Mouse (Mus musculus) gastrocnemius, postnatal 14 days (tissue): ENCODE measurements around the gene Hoxb9. TPM values are rescaled to one million over a fixed set of nuclear protein-coding genes. Genes with fewer than 3 reads are reported as not detected.

Experiments
- DNase-seq: peaks from one replicate; pipeline ENCODE4 v3.0.0; 2021; ENCODE audit warnings: mixed read lengths
- intact Hi-C: fragments of 180-260 bp; cut with DNase I; formaldehyde crosslinking; loops from one replicate; pipeline ENCODE4 v1.15.1; 2025; ENCODE audit warnings: low total_unique reads
- total RNA-seq, 2 experiments: library from RNA; stranded (reverse); gene quantifications; 2 replicates each; pipeline ENCODE4 v1.2.3; 2021

Gene Hoxb9
- total RNA-seq, 2 experiments from 2014 or later, result 0.49 to 0.59 TPM

- DNase-seq, result no peak
- intact Hi-C loops, result loop anchor here (5.0 kb wide), 1 partner anchor 580 kb away; no protein-coding TSS in a partner anchor
Measured at GRCm38 (mm10) chr11:96281855-96282570, 10.8 kb downstream of the Hoxb9 start, which contains the start of gene Hoxb8. Gene Hoxb8 (plus strand): TSS chr11:96281905.

- intact Hi-C loops, result loop anchor here (5.0 kb wide), 1 partner anchor 579 kb away; no protein-coding TSS in a partner anchor
- no peak for DNase-seq
Measured at GRCm38 (mm10) chr11:96282795-96283430, 11.7 kb downstream of the Hoxb9 start.

- no peak for DNase-seq
- intact Hi-C loops, result loop anchor here (5.0 kb wide), 1 partner anchor 578 kb away; no protein-coding TSS in a partner anchor
Measured at GRCm38 (mm10) chr11:96284041-96284749, 12.9 kb downstream of the Hoxb9 start.

- DNase-seq, result no peak
- intact Hi-C loops, result loop anchor here (5.0 kb wide), 1 partner anchor 577 kb away; no protein-coding TSS in a partner anchor
Measured at GRCm38 (mm10) chr11:96284774-96285734, 13.8 kb downstream of the Hoxb9 start.

- DNase-seq, result no peak
- intact Hi-C loops, result no loop called here
Measured at GRCm38 (mm10) chr11:96285771-96286738, 14.8 kb downstream of the Hoxb9 start, which contains the start of gene Hoxb7. Gene Hoxb7 (plus strand): TSS chr11:96286623.

DNA sequence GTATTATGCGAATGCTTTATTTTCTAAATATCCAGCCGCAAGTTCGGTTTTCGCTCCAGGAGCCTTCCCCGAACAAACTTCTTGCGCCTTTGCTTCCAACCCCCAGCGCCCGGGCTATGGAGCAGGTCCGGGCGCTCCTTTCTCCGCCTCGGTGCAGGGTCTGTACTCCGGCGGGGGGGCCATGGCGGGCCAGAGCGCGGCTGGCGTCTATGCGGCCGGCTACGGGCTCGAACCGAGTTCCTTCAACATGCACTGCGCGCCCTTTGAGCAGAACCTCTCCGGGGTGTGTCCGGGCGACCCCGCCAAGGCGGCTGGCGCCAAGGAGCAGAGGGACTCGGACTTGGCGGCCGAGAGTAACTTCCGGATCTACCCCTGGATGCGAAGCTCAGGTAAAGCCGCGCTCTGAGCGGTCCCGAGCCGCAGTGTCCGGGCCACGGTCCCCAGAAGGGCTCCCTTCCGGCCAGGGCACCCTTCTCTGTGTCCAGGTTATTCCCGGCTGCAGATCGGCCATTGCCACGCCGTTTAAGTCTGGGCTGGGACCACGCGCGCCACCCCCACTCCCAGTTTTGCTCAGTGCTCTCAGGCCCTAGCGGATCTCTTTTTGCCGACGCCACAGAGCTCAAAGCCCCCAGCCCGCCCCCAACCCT, 15.6 kb downstream of the Hoxb9 start:
- DNase-seq, result no peak
- intact Hi-C loops, result no loop called here

DNA sequence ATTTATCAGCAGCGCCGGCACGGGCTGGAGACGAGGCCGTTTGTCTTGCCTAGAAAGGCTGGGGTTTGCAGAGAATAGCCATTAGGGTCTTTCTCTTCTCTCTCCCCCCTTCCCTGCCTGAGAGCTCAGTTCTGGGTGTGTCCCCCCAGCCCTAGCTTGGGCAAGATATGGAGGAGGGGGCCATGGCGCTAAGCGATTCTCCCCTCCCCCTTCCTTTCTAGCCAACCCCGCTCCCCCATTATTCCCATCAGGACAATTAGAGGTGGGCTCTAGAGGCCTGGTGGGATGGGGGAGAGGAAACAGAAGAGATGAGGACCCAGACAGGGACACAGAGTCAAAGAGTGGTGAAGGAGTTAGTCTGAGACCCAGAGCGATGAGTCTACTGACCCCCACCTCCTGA, 16.2 kb downstream of the Hoxb9 start:
- no peak for DNase-seq
- intact Hi-C loops, result no loop called here

DNA sequence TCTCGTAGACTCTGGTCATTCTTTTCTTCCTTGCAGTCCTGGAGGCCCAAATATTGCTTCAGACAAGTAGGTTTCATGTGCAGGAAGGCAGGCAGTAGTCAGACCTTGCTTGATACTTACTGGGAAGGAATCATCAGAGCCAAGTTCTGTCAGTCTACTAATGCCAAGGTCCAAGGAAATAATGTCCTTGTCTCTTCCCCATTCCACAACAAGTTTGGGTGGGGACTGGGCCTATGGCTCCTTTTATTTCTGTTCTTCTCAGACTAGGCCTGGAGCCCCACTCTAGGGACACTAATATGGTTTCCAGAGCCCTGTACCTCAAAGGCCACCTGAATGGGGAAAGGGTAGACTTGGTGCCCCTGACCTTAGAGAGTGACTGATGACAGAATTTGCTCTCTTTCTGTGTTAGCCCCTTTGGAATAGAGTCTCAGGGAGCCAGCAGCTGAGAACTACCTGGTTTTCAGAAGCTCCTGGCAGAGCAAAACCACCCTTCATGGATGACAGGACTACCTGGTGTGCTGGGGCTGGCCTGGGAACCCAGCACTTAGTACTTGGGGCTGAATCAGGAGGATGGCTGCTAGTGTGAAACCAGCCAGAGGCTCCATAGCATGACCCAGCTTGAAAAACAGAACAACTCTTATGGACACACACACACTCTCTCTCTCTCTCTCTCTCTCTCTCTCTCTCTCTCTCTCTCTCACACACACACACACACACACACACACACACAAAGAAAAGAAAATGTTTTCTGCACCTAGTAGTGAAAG, 17.4 kb downstream of the Hoxb9 start:
- DNase-seq, result no peak
- intact Hi-C loops, result no loop called here

DNA sequence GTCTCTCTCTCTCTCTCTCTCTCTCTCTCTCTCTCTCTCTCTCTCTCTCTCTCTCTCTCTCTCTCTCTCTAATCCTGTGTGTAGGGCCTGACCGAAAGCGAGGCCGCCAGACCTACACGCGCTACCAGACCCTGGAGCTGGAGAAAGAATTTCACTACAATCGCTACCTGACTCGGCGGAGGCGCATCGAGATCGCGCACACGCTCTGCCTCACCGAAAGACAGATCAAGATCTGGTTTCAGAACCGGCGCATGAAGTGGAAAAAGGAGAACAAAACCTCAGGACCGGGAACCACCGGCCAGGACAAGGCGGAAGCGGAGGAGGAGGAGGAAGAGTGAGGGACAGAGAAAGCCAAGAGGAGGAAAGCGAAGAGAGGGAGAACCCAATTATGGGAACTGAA, 18.0 kb downstream of the Hoxb9 start:
- no peak for DNase-seq
- intact Hi-C loops, result no loop called here

DNA sequence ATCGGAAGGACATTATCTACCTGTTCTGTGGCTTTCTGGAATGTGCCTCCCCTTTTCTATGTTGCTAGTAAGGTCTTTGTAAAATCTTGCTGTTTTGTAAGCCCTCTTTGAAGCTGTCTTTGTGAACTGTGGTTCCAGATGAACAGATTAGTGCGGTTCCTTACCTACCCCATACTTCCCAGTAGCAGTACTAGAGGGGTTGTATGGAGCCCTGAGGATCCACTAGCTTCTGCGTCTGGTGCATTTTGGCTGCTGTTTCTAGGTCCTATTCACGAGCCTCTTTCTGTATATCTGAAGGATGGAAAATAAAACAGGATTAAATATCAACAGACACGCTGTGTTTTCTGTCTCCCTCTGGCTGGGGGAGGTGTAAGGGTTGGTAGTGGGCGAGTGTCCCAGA, 18.6 kb downstream of the Hoxb9 start:
- intact Hi-C loops, result no loop called here
- no peak for DNase-seq

DNA sequence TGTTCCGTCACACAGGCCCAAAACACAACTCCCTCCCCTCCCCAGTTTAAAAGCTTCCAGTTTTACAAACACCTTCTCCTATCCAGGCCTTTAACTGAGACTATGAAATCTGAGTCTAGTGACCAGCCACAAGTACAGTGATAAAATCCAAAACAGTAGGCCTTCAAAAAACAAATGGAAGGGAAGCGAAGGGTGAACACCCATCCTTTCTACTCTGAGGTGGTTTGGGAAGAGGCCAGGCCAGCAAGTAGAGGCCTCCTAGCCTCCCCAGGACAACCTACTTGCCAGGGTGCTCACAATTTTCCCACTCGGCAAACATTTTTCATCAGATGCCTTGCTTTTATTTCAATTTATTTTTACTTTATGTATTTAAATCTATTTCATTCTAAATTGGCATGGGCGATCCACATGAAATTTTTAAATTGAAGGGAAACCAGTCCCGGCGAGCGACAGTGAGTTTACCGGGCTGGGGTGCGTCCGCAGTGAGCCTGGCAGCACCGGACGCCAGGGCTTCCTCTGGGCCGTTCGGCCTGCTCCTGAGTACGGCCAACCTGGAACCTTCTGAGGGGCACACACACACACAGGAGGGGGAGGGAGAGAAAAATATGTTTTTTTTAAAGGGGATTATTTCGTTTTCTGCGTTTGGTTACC, 19.6 kb downstream of the Hoxb9 start:
- intact Hi-C loops, result no loop called here
- DNase-seq, result no peak

GRCm38 (mm10) chr11:96291681-96292564, 20.7 kb downstream of the Hoxb9 start, which contains the start of gene Hoxb6:
Gene Hoxb6 (plus strand): TSS chr11:96292476.
- DNase-seq, result no peak
- intact Hi-C loops, result no loop called here

GRCm38 (mm10) chr11:96292565-96293301, 21.5 kb downstream of the Hoxb9 start:
- no peak for DNase-seq
- intact Hi-C loops, result no loop called here

GRCm38 (mm10) chr11:96293302-96293921, 22.2 kb downstream of the Hoxb9 start:
- DNase-seq, result no peak
- intact Hi-C loops, result no loop called here
